Mouse (Mus musculus) gastrocnemius, postnatal 4 days (tissue): Measurements from ENCODE around the gene Dvl3. TPM values are rescaled to one million over a fixed set of nuclear protein-coding genes. Genes with fewer than 3 reads are reported as not detected.
"Not testable (repeated sequence)": the region's sequence is repeated elsewhere in the genome, so short reads cannot be mapped to it uniquely, and the experiment has no call there.

ENCODE experiments used
- DNase-seq, 2 experiments: peaks; one replicate each; pipeline ENCODE4 v3.0.0; 2021 to 2022; ENCODE audit warnings: low spot score in 2 of 2, mixed read lengths in 2 of 2
- long read RNA-seq, 2 experiments: library from polyadenylated mRNA; stranded (forward); transcript quantifications; one replicate each; pipeline ENCODE4 v2.0.0; 2021
- total RNA-seq, 2 experiments: library from RNA; stranded (reverse); gene quantifications; 2 replicates each; pipeline ENCODE4 v1.2.3; 2021

Gene Dvl3
- 10 to 100 TPM; 60.7 to 63.6 TPM for total RNA-seq
- long read RNA-seq, experiment 1, transcript Dvl3-203 (16 exons, 3,983 nt), result minor isoform, 8 of 30 reads
- long read RNA-seq, experiment 1, transcript Dvl3-201 (15 exons, 2,519 nt), result major isoform, 13 of 30 reads
- long read RNA-seq, experiment 1, partial matches to known transcripts, result 3 of 30 reads
- long read RNA-seq, experiment 1, other reads (novel, unspliced or antisense), result 6 of 30 reads
- long read RNA-seq, experiment 2, transcript Dvl3-203 (16 exons, 3,983 nt), result minor isoform, 7 of 27 reads
- long read RNA-seq, experiment 2, transcript Dvl3-201 (15 exons, 2,519 nt), result major isoform, 10 of 27 reads
- long read RNA-seq, experiment 2, partial matches to known transcripts, result 3 of 27 reads
- long read RNA-seq, experiment 2, other reads (novel, unspliced or antisense), result 7 of 27 reads

DNA sequence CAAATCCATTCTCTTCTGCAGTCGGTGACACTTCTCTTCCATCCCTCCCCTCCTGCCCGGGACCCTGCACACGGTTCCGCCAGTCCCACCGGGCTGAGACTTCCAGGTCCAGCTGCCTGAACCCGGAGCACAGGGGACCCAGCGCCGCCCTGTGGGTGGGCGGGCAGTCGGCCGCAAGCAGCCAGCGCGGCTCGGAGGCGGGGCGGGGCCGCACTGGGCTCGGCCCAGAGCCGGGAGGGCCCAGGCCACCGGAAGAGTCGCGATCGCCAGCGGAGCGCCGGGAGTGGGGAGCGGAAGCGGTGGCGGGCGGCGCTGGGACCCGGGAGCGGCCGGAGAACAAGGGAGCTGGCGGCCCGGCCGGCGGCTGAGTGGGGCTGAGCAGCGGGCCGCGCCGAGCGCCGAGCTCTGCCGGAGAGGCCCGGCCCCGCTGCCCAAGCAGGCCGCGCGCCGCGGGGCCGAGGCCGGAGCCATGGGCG lies at the start of gene Dvl3:
Gene Dvl3, plus strand, starts transcription at position 257 of the 476 bp plus-strand sequence.
- DNase-seq, result peak; percentile 94

DNA sequence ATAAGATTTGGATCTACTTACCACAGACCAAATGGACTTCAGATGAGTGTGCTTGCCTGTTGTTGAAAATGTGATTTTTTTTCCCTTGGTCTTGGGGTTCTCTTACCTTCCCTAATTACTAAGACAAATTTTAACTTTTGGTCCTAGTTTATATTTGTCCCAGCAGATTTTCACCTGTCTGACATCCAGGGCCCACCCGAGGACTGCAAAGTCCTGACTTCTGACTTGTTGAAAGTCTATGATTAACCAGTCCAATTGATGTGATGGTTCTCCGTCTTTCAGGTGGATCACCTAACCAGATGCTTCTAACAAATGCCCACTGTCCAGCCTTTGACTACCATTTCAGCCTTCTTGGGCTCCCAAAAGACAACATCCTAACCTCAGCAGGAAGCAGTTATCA lies 45.8 kb upstream of the Dvl3 start:
- DNase-seq, result no peak

DNA sequence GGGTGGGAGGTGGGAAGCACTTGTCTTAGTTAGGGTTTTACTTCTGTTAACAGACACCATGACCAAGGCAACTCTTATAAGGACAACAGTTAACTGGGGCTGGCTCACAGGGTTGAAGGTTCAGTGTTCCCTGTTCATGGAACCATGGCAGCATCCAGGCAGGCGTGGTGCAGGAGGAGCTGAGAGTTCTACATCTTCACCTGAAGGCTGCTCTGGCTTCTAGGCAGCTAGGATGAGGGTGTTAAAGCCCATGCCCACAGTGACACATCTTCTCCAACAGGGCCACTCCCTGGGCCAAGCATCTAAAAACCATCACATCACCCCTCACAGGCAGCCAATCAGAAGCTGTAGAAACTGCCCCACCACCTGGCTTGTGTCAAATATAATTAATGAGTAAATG lies 45.1 kb upstream of the Dvl3 start:
- DNase-seq, result no peak

DNA sequence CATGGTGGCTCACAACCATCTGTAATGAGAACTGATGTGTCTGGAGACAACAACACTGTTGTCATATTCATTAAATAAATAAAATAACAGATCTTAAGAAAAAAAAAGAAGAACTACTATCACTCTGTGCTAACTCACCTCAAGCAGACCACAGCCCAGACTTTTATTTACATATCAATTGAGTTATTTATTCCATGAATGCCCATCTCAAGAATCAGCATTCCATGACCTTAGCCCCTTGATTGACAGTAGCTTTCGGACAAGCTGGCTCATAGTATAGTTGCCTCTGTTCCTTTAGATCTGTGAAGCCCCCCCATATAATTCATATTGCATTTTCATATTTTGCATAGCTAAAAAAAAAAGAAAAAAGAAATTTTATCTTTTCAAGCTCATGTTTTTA lies 43.0 kb upstream of the Dvl3 start:
- DNase-seq, result no peak

DNA sequence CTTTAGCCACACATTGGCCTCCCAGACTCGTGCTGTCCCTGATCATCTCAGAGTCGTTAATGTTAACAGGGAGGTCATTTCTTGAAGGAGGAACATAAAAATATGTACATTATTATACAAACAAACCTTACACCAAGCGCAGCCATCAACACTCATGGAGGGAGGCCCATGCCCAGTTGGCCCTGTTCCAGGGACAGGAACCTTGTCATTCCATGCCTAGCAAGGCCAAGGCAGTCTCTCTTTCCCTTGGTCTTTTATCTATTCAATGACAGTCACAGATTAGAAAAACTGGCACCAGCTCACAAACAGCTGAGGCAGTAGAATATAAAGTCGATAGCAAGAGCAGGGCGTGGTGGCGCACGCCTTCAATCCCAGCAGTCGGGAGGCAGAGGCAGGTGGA lies 42.6 kb upstream of the Dvl3 start:
- DNase-seq, result no peak

DNA sequence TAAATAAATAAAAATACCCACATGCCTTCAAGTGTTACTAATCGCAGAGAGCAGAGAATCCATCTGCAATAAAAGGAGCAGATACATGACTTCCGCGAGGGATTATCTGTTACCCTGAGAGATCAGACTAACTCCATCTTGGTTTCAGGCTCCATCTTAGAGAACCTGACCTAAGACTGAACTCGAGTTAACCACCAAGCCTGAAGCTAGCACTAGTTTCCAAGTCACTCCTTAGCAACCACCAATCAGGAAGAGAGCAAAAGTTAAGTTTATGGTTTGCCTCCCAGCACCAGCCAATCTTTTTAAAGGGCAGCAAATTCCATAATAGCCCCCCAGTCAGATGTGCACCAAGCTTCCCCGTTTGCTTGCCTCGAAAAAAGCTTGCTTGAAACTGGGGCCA lies 42.0 kb upstream of the Dvl3 start:
- no peak for DNase-seq

DNA sequence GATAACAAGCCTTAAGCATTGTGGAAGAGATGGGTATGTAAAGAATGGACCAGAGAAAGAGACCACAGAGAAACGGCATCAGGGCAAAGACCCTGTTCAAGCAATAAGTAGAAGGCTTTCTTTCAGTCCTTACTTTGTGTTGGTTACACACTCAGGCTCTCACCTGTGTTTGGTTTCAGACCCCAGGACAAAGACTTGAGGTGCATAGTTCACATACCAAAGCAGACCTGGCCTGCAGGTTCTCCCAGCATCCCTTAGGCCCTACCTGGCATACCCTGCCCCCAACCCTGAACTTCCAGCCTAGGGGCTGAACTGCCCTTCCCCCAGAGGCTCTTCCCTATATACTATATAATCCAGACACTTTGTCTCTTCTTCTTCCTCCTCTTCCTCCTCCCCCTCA lies 41.4 kb upstream of the Dvl3 start:
- no peak for DNase-seq

DNA sequence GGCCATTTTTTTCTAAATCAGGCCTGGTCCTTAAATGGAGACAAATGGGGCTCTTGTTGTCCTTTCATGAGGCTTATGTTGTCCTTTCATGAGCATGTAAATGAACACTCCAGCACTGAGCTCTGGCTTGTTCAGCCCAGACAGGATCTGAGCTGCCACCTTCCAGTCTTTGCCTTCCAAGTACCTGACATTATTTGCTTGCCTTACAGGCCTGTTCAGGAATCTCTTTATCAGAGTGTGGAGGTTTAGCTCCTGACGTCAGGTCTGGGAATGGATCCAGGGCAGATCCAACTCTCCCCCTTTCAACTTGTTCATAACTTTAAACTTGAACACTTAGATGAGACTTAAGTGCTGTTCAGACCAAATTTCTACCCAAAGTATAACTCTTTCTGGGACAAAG lies 39.9 kb upstream of the Dvl3 start:
- DNase-seq, result no peak

DNA sequence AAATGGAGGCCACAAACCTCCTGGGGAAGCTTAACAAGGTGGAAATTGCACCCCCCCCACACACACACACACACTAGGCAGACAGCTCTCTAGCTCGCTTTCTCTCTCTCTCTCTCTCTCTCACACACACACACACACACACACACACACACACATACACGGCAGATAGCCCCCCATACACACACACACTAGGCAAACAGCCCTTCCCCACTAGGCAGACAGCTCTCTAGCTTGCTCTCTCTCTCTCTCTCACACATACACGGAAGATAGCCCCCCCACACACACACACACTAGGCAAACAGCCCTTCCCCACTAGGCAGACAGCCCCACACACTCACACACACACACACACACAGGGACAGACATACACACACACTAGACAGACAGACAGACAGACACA lies 39.5 kb upstream of the Dvl3 start:
- DNase-seq, result no peak

DNA sequence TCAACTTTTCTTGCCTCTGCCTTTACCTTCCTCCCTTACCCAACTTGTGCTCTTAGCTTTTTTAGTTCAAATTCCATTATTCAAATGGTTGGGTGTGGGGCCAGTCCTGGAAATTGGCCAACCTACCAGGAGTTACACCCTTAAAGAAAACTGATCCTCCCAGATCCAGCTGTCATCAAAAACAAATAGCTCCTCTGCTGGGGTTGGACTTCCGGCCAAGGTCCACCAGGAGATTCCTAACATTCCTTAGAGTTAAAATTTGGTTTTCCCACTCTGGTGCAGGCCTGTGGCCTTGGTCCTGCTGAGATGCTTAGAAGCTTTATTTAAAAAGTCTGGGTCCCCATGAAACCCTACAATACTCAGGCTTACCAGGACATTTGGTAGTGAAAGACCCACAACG lies 38.3 kb upstream of the Dvl3 start:
- DNase-seq, result no peak

DNA sequence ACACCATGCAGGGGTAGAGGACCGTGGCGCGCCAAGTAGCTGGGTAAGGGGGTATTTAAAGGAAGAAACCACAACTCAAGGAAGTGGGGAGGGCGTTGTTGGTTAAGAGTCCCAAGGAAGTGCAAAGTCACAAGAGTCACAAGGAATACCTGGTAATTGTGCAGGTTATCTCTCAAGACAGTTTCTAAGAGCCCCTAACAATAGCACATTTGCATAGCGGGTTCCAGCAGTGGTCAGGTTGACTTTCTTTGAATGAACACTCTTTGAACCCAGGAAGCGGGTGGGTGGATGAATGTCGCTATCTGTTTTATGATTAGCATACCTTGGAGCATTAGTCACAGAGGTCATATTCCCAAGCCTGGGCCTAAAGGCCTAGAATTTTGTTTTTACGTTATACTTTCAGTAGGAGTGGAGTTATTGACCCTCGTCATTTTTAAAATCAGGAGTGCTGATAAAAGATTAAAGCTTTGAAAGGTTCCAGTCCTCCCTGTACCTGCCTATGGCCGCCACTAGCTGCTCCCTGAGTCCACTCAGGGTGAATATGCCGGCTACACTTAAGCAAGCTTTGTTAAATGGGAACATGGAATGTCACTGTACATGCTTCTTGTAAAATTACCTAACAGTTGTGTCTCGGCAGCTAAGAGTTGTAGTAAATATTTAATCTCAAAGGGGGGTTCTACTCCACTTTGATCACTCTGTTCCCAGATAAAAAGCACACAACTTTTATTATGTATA lies 37.6 kb upstream of the Dvl3 start:
- DNase-seq, result not testable (repeated sequence)

DNA sequence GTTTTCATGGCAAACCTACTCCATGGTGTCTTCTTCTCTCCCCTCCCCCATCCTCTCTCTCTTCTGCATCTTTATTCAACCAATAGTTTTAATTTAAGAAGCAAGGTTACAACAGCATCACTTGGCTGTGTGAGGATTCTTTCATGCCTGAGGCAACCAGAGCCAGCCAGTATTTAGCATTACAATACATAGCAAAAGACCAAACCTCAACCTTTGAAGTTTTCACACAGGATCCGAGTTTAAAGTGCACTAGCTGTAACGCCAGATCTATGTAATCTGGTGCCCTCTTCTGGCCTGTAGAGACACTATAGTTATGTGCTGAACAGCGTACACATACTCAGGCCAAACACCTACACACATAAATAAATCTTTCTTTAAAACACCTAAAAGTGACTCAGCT lies 36.7 kb upstream of the Dvl3 start:
- DNase-seq, result no peak

DNA sequence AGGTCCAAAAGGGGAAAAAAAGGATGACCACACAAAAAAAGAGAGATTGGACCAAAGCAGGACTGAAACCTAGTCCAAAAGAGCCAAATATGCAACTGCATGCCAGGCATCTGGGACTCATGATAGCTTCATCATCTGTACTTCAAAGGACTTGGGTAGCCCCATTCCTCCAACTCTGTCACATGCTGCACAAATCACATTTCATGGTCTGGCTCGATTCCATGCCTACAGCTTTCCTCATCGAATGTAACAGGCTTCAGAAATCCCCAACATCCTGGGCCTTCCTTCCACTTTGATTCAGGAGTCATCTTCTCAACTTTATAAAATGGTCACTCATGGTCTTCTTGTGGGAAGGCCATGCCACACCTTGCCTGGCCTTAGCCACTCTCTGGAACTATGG lies 35.0 kb upstream of the Dvl3 start:
- DNase-seq, result no peak

DNA sequence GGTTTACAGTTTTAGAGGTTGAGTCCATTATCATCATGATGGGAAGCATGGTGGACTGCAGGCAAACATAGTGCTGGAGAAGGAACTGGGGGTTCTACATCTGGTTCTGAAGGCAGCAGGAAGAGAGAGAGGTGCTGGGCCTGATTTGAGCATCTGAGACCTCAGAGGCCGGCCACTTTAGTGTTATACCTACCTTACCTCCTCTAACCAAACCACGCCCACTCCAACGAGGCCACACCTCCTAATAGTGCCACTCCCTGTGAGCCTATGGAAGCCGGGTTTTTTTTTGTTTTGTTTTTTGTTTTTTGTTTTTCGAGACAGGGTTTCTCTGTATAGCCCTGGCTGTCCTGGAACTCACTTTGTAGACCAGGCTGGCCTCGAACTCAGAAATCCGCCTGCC lies 33.1 kb upstream of the Dvl3 start:
- DNase-seq, result not testable (repeated sequence)

DNA sequence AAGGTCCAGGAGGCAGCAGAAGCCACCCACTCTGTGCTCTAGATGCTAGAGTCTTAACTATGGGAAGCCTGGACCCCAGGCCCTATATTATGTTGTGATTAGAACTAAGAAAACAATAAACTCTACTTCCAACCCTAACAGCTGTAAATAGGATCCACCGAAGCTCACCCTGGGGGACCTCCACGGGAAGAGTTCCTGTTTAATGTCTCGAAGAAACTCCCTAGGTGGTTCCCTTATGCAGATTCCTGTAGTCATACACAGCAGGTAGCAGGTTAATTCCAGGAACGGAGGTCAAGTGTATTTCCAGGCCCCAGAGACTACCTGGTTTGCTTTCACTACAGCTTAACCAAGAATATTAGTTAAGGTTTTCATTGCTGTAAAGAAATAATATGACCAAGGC lies 31.7 kb upstream of the Dvl3 start:
- no peak for DNase-seq

DNA sequence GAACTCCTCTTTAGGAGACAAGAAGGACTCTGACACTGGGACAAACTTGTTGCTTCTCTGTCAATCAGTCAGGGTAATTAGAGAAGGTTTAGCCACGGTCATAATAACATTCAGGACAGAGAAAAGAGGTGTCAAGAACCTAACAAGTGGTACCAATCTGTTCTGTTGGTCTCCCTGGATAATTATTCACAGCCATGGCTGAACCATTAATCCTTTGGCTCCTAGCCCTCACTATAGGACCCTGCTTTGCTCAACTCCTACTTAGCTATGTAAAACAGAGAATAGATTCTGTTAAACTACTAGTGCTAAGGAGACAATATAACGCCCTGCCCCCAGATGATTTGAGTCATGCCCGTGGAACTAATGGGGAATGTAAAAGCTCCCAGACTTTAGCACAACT lies 30.7 kb upstream of the Dvl3 start:
- no peak for DNase-seq

DNA sequence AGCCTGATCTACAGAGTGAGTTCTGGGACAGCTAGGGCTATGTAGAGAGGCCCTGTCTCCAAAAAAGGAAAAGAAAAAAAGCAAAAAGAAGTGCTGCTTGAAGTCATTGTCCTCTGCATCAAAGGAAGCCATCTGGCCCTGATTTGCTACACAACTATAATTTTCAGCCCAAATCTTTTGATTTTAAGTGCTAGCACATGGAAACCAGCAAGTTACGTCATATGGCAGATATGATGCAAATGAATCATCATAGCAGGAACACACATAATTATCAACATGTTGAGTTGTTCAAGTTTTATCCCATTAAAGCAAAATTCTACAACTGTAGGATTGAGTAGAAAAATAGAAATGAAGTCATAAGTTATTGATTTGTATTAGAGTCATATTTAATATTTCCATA lies 28.6 kb upstream of the Dvl3 start:
- no peak for DNase-seq

DNA sequence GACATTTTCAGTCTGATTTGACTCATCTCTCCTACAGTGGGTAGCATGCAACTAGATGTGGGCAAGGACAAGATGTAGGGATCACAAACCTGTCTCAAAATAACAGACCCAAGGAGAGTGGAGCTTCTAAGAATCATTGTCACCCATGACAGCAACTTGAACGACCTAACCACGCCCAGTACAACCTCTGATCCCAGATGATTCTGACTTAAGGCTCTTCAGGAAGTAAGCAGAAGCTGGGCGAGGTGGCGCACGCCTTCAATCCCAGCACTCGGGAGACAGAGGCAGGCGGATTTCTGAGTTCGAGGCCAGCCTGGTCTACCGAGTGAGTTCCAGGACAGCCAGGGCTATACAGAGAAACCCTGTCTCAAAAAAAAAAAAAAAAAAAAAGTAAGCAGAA lies 28.0 kb upstream of the Dvl3 start:
- DNase-seq, result not testable (repeated sequence)

DNA sequence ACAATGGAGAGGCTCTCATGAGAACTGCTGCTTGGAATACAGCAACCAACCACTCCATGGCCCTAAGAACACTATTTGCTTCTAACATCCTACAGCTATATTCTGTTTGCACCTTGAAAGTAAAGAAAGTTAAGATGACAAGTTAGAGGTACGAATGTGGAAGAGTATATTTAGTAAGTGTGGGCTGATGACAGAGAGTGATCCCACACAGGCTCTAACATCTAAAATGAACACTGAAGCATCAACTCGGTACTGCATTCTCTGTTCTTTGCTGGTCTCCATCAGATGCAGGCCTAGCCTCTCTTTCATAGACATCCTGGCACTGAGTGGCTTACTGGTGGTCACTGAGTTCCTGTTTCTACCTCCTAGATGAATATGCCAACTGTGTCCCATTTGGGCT lies 27.5 kb upstream of the Dvl3 start:
- no peak for DNase-seq

DNA sequence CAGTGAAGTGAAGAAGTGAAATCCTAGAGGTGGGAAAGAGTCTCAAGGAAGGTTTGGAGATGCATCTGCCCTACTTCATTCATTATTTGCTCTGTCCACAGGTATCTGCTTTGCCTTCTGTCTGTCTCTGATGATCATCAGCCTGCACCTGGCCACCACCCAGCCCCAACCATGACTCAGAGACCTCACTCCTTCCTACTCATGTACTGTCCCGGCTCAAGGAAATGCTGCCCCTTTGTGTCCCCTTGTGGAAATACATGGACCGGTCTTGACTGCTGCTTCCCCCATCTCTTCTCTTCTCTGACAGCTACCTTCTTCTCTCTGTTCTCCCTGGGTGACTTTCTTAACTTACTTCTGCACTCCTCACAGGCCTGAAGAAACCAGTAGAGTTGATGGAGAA lies 26.2 kb upstream of the Dvl3 start:
- no peak for DNase-seq

DNA sequence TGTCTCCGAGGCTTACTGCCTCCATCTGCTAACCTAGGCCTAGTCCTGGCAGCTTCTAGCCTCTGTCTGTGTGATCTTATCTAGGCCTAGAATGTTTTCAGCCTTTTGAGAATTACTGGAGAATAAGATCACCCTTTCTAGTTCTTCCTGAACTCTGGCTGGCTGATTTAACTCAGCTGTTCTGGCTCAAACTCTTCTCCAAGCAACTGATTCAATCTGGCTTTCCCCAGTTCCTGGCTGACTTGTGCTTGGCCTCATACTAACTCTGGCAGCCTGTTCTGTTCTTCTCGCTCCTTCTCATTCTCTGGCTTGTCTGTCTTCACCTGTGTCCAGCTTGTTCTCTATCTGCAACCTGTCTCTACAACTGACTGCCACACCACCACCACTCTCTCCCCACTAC lies 25.5 kb upstream of the Dvl3 start:
- no peak for DNase-seq

DNA sequence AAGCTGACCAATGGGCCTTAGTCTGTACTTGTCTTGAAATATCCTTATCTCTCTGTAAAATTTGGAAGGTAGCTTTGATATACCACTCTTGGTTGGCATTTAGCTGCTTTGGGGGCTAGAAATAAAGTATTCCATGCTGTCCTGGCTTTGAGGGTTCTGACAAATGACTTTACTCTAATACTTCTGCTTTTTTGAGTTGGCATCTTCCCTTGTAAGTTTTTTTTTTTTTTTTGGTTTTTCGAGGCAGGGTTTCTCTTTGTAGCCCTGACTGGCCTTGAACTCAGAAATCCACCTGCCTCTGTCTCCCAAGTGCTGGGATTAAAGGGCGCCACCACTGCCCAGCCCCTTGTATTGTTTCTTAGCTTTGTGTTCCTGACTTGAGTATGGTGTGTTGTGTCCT lies 23.3 kb upstream of the Dvl3 start:
- no peak for DNase-seq
